Mouse (Mus musculus): ENCODE measurements around the gene Col5a3.

Col5a3 gene

DNA sequence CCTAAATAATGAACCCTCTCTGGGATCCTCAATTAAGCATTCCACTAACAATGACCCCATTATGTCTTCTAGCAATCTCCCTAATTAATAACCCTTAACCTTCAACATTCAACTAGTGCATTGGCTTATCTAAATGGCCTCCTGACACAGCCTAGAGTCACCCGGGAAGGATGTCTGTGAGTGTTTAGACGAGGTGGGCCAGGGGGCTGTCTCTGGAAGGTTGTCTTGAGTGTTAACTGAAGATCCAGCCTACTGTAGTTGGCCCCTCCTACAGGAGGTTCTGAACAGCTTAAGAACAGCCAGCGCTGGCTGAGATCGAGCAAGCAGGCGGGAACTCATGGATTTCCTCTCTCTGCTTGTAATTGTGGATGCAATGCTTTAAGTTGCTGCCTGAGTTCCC lies 9.2 kb downstream of the Col5a3 start:
- WGBS = 54% methylated on average over 5 of the region's 5 CpGs

DNA sequence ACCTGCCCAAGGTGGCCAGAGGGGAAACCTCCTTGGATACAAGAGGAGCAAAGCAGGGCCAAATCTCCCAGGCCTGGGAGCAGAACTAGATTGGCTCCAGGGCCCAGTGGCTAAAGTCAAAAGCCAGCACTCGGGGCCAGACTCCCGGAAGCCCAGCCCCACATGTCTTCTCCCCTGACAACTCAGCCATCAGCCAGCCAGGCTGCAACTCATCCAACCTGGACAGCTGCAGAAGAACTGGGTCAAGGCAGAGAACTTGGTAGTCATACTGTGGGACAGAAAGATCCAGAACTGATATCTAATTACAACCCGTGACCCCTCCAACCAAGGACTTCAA lies 9.7 kb downstream of the Col5a3 start:
- WGBS = 90% methylated on average over 3 of the region's 3 CpGs

DNA sequence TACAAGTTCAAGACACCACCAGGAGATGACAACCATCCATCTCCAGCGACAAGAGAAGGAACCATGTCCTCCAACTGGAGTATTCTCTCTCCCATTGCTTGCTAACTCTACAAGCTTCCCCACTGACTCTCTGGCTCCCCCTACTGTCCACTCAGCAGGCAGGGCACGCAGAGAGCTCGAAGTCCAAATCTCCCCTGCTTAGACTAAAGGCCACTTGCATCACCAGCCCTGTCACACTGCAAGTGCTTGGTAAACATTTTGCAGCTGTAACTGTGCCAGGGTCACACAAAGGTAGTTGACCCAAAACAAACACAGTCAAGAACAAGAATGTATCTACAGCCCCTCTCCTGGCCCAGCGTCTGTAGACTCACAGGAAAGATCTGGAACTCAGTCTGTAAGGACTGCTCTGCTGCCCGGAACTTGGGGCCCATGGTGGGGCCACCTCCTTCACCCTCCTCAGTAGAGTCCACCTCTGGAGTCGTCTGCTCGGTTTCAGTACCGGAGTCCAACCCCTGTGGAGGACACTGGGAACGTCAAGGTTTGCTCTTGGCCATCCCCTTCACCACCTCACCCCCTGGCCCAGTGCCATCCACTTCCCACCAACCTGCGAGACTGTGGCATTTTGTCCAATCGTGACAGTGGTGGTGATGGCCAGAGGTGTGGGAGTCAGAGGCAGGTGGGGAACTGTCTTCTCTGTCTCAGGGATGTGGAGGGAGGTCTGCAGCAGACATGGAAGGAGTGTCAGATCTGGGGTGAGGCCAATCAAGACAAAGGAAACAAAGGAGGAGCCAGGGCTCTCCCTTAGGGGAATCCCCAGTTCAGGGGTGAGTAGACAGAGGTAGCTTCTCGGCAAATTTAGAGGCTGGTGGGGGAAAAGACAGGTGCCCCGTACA lies 10.4 kb downstream of the Col5a3 start:
- WGBS = 77% methylated on average over 13 of the region's 13 CpGs

DNA sequence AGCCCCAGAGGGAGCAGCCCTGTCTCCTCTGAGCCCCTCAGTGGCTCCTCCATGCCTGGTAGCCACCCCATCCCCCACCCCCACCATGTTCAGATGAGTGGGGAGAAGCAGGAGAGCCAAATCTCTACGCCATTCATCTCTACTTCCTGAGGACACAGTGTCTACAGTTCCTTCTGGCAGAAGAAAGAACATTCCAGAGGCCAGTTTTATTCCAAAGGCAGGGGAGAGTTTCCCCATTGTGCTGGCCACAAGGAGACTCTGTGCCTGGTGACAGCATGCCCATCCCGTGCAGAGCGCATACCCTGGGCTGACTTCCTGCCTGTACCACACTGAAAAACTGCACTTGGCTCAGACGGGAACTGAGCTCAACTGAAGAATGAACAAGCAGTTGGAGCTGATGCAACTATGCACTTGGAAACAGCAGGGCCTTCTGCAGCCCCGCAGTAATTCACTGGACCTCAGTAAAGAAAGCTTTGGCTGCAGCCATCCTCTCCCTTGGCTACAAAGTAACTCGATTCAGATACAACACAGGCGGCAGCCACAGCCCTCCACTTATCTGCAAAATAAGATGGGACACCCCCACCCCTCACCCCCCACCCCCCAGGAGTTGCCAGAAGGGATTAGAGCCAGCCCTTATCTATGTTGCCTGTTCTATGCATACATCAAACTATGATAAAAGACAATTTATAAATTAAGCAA lies 20.6 kb downstream of the Col5a3 start:
- WGBS = 29% methylated on average over 7 of the region's 7 CpGs

DNA sequence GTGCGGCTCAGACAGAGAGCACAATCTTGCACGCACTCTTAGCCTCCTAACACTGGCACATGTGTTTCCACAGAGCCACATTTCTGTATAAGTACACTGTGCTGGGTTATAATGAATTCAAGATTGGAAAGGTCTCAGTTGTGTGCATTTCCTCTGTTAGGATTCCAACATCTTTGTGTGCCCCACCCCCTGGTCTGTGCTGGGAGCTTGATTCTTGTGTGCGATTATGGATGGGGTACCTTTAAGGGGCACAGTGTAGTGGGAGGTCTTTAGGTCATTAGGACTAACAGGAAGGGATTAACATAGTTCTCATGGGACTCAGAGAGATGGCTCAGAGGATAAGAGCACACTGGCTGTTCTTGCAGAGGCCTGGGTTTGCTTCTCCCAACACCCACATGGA lies 24.5 kb downstream of the Col5a3 start:
- 77% methylated on average over 3 of the region's 3 CpGs for WGBS

DNA sequence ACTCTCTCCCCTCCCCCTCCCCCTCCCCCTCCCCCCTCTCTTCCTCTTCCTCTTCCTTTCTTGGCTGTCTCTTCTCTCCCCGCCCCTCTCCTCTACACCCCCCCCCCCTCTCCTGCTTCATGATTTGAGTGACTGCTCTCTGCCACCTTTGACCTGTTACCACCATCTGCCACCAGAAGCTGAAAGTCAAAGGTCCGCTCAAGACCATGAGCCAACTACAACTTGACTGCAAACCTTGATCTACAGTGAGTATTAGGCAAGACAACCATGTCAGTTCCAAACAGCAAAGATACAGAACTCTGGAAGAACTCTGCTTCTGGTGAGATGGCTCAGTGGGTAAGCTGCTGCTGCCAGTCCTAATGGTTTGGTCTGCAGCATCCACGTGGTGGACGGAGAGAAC lies 25.2 kb downstream of the Col5a3 start:
- WGBS = 78% methylated on average over 3 of the region's 4 CpGs

DNA sequence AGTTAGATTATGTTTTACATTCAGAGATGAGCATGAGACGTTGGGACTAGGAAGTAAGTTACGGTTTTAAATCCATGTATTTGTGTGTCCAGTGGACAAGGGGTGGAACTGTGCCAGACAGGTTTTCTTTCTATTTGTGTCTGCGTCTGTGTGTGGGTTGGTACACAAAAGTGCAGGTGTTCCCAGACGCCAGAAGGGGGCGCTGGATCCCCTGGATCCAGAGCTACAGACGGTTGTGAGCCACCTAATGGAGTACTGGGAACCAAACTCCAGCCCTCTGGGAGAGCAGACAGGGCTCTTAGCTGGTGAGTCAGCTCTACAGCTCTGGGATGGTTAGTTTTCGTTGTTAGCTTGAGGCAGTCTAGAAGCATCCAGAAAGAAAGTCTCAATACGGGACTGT lies 26.9 kb downstream of the Col5a3 start:
- WGBS = 81% methylated on average over 8 of the region's 8 CpGs

DNA sequence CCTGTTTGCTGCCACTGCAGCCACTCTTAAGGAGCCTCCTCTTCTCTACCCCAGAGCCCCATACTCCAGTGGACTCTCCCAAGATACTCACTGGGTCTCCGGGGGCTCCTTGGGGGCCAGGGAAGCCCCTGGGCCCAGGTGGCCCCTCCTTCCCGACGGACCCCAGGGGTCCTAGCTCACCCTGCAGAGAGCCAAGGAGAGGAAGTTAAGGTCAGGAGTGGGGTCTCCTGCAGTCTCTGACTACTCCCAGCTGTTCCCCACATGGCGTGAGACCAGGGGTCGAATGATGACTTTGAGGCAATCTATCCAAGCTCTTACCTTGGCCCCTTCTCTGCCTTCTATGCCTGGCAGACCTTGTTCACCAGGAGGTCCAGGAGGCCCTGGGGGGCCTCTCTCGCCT lies 29.8 kb downstream of the Col5a3 start:
- 86% methylated on average over 6 of the region's 6 CpGs for WGBS

DNA sequence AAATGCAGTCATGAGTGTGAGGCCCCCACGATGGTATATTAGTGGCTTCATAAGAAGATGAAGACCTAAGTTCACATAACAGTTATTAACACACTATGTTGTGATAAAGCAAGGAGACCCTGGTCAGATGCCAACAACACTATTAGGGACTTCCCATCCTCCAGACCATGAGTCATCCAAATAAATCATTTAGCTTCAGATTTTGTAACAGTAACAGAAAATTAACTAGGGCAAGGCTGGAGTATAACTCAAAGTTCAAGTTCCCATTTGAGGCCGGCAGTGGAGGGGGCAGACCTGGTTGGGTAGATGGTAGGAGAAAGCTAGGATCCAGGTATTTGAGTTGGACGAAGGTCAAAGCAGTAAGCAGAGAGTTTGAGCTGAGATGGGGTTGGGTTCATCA lies 33.6 kb downstream of the Col5a3 start:
- 85% methylated on average over 3 of the region's 3 CpGs for WGBS

DNA sequence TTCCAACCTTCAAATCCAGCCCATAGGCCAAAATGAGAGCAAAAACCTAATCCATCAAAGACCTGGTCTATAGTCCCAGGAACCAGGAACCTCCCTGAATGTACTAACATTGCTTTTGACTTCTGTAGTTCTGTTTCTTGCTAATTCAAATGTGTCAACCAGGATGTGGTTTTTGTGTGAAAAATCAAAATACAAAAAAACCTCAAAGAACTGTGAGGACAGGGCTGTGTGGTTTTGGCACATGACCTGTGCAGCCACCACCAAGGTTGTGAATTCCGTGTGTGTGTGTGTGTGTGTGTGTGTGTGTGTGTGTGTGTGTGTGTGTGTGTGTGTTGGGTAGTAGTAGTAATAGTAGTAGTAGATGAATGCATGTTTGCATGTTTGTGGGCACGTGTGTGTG lies 49.6 kb downstream of the Col5a3 start:
- 68% methylated on average over 2 of the region's 2 CpGs for WGBS

DNA sequence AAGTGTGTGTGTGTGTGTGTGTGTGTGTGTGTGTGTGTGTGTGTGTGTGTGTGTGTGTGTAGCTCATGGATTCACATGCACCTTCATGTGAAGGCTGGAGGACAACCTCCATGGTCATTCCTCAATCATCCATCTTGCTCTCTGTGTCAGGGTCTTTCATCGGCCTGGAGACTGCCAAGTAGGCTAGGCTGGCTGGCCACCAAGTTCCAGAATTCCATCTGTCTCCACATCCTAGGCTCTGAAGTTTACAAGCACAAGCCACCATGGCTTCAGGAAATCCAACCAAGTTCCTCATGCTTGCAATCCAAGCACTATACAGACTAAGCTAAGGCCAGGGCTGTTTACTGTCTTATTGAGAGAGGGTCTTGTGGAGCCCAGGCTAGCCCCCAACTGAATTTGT lies 51.8 kb downstream of the Col5a3 start:
- WGBS = 26% methylated on average over 1 of the region's 1 CpGs

DNA sequence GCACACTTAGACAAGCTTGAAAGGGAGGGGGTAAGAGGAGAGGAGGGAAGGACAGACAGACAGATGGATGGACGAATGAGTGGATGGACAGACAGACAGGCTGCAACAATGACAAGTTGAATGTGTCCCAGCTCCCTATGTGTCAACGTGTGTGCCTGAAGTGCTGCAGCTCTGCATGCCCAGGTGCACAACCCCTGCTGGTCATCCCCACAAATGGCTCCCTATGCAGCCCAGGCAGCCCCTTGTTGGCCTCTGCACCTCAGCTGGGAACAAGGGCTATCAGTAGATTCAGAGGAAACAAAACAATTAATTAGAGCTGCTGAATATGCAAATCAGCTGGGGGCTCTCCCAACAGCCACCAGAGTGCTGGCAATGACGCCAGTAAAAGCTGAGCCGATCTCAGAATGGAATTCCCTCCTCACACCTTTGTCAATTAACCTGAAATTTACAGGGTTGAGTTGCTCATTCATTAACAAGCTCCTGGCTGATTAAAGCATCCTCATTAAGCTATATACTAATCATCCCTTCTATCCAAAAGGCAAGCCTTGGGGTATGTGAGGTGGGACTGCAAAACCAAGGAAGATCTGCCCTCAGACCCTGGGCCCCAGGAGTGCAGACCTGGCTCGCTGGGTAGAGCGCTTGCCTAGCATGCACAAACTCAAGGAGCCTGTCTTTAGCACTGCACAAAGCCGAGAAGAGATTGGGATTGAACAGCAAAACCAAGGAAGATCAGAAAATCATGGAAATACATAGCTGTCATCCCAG lies 52.5 kb downstream of the Col5a3 start:
- 62% methylated on average over 7 of the region's 7 CpGs for WGBS

DNA sequence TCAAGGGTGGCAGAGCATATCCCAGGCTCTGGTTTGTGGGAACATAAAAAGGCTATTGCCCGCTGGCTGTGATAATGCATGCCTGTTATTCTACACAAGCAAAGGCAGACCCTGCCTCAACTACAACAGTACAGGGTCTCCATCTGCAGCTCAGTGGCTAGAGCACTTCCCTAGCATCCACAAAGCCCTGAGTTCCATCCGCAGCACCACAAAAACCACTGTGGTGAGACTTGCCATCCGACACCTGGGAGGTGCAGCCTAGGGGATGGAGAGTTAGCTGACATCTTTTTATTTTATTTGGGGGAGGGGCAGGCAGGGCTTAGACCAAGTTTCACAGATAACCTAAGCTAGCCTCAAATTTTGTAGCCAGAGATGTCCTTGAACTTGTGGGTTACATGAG lies 53.5 kb downstream of the Col5a3 start:
- 92% methylated on average over 3 of the region's 3 CpGs for WGBS

DNA sequence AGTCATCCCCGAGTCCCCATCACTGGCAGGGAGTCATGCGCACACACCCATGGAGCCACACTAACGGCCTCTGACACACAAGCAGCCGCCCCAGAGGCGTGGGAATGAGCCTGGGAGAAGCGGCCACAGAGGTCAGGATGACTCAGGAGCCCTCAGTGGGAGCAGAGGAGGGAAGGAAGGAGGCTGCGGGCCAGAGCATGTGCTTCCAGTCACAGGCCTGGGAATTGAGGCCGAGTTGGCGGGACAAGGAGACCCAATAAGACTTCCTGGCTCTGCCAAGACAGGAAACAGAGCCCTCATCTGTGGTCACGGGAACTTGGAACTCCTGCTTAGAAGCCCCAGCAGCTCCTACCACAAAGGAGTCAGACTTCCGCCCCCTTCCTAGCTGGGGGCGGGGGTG lies 54.1 kb downstream of the Col5a3 start:
- WGBS = 59% methylated on average over 12 of the region's 12 CpGs

DNA sequence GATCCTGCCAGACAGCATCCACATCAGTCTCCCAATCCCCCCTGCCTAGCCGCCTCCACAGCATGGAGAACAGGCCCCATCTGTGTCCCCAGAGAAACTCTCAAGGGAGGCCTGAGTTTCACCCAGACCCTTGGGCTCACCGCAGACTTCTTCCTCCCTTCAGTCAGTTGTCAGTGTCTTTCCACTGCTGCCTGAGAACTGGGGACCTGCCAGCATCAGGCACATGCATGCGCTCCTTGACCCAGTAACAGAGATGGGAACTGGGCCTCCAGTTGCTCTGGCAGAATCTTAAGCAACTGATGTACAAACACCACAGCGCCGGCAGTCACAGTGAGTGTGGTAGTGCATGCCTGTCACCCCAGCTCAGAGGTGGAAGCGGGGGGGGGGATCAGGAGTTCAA lies 56.0 kb downstream of the Col5a3 start:
- WGBS = 82% methylated on average over 6 of the region's 6 CpGs

DNA sequence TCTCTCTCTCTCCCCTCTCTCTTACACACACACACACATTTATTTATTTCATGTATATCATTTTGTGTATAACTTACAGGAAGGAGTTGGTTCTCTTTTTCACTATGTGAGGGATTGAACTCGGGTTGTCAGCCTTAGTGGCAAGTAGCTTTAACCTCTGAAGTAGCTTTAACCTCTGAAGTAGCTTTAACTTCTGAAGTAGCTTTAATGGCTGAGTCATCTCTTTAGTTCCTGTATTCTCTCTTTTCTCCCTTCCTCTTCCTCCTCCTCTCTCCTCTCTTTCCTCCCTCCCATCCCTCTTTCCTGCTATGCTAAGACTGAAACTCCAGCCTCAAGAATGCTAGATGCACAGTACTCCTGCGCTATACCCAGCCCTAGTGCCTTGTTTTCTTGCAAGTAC lies 56.6 kb downstream of the Col5a3 start:
- WGBS = 93% methylated on average over 2 of the region's 2 CpGs

DNA sequence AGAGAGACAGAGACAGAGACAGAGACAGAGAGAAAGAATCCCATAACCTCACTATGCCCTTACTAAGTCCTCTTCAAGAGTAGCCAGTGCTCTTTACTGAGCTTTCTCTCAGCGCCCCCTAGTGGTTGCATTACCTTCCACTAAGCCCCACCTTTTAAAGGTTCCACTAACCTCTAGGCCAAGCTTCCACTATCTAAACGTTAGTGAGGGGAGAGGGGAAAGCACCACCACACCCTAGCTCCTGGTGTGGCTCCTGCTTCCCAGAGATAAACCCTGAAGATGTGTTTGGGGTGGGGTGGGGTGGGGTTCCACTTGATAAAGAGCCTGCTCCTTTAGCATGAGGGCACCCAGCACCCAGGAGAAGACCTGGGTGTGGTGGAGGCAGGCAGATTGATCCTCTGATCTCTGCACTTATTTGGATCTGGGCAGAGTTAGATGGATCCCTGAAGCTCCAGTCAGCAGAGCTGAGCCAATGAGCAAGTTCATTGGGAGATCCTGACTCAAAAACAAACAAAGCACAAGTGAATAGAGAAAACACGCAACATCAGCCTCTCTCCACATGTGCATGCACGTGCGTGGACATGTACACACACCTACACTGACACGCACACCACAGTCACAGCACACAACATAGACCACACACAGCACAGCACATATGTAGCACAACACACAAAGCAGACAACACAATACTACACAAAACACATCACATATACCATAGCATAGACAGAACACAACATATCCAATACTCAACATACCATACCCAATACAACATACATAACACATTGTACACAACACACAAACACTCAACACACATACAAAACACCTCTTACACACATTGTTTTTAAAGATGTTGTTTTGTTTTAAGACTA lies 57.5 kb downstream of the Col5a3 start:
- WGBS = 67% methylated on average over 6 of the region's 6 CpGs

DNA sequence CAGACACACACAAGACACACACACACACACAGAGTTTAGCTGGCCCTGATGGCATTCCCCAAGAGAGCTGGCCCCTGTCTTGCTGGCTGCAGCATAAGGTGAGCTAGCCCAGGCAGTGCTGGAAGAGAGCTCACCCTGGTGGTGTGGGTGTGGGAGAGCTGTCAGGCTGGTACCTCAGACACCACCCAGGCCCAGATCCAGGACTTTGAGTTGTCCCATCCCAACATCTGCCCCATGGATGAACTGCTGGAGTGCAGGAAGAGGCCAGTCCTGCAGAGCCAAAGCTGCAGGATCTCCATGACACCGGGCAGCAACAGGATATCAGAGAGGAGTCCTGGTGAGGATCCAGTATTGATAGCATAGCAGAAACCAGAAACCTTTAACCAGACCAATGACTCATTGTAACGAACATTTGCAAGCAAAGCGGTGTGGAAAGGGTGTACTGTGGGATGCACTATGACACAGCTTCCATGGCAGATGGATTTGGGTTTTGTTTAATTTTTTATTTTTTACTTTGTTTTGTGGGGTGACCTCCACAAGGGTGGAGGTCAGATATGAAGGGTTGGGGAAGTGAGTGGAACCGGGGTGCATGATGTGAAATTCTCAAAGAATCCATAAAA lies 58.7 kb downstream of the Col5a3 start:
- WGBS = 79% methylated on average over 4 of the region's 4 CpGs

DNA sequence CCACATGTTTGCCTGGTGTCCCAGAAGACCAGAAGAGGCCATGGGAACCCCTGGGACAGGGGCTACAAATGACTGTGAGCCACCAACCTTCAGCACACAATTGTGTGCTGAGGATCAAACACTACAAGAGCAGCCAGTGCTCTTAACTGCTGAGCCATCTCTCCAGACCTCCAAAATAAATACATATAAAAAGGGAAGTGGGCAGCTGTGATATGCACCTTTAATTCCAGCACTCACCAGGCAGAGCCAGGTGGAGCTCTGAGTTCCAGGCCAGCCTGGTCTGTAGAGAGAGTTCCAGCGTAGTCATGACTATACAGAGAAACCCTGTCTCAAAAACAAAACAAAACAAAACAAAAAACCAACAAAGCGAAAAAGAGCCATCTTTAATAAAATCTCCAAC lies 60.5 kb downstream of the Col5a3 start:
- WGBS = 85% methylated on average over 2 of the region's 2 CpGs

DNA sequence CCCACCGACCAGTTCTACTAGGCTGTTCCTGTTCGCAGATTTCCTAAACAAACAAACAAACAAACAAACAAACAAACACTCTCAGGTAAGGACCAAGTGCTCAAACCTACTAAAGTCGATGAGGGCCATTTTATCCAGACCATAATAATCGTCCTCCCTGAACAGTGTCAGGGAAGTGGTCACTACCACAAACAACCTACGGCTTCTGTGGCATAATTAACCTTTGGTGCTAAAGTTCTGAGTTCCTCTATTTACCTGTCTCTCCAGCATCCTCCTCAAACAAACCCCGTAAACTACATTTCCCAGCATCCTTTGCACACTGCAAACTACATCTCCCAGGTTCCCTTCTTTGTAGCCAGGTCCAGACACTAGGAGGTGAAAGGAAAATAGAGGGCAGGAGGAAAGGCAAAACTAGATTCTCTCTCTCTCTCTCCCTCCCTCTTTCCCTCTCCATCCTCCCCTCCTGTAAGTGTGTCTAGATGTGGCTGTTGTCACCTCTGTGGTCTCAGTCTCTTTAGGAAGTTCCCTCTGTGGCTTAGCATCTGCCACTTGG lies 63.3 kb downstream of the Col5a3 start:
- 73% methylated on average over 6 of the region's 6 CpGs for WGBS

DNA sequence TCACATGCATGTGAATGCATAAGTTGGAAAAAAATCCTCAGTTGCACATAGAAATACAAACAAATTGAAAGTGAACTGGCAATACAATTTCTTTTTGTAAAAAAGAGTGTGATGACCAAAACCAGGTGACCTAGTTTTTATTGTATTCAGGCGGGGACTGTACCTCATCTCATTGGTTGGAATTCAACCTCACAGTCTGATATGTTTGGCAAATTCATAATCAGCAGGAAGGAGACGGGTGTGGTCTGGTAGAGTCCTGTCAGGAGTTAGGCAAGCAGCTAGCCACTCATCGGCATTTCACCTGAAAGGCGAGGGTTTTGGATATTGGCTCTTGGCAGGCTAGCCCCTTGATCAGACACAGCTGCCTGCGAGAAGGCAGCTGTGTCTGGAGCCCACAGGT lies 65.7 kb downstream of the Col5a3 start:
- 77% methylated on average over 5 of the region's 5 CpGs for WGBS

All from cerebral cortex, adult 2 months (tissue).